Mouse (Mus musculus) stomach, embryonic 15.5 days (tissue): ENCODE results near the gene Agtpbp1. TPM values are rescaled to one million over a fixed set of nuclear protein-coding genes. Genes with fewer than 3 reads are reported as not detected.

Source experiments
- ATAC-seq: fragments of 200-750 bp; cut with Nextera tagmentation; 2 replicates; pipeline ENCODE4 v1.8.0; 2017; ENCODE audit warnings: low read depth, moderate number of reproducible peaks, moderate TSS enrichment; ENCODE audit not compliant: insufficient read depth, low FRiP score
- H3K27ac ChIP-seq: fragments of 300-500 bp; sonication (generic); 2 replicates; pipeline ENCODE4 v1.5.1; 2015; ENCODE audit warnings: mild to moderate bottlenecking, inconsistent platforms
- H3K27me3 ChIP-seq: fragments of 300-500 bp; sonication (generic); replicated peaks from 2 replicates; pipeline ENCODE4 v1.6.1; 2015; ENCODE audit warnings: inconsistent platforms
- H3K36me3 ChIP-seq: fragments of 300-500 bp; sonication (generic); 2 replicates; pipeline ENCODE4 v1.6.1; 2015; ENCODE audit warnings: inconsistent platforms
- H3K4me1 ChIP-seq: fragments of 300-500 bp; sonication (generic); 2 replicates; pipeline ENCODE4 v1.6.1; 2015; ENCODE audit warnings: inconsistent platforms
- H3K4me2 ChIP-seq: fragments of 300-500 bp; sonication (generic); 2 replicates; pipeline ENCODE4 v1.6.1; 2015; ENCODE audit warnings: mild to moderate bottlenecking, inconsistent platforms
- H3K4me3 ChIP-seq: fragments of 300-500 bp; sonication (generic); replicated peaks from 2 replicates; pipeline ENCODE4 v1.5.1; 2015; ENCODE audit warnings: inconsistent platforms
- H3K9ac ChIP-seq: fragments of 300-500 bp; sonication (generic); 2 replicates; pipeline ENCODE4 v1.6.1; 2015; ENCODE audit warnings: inconsistent platforms
- H3K9me3 ChIP-seq: fragments of 300-500 bp; sonication (generic); 2 replicates; pipeline ENCODE4 v1.6.1; 2016; ENCODE audit warnings: inconsistent platforms
- WGBS: fragments of 180-500 bp; shearing (Covaris S2); methylation state at CpG from one replicate; pipeline ENCODE4 v1.1.7; 2015; 5-methylcytosine and 5-hydroxymethylcytosine counted together
- polyA plus RNA-seq: library from polyadenylated mRNA; unstranded; fragments of >200 nt; fragmentation: Nextera tagmentation; extraction: Ambion mirVana; gene quantifications from 2 replicates; pipeline ENCODE4 v1.2.1, GENCODE M21; 2015

Agtpbp1 gene
- 19.0 and 20.1 TPM in 2 replicates for polyA plus RNA-seq

DNA sequence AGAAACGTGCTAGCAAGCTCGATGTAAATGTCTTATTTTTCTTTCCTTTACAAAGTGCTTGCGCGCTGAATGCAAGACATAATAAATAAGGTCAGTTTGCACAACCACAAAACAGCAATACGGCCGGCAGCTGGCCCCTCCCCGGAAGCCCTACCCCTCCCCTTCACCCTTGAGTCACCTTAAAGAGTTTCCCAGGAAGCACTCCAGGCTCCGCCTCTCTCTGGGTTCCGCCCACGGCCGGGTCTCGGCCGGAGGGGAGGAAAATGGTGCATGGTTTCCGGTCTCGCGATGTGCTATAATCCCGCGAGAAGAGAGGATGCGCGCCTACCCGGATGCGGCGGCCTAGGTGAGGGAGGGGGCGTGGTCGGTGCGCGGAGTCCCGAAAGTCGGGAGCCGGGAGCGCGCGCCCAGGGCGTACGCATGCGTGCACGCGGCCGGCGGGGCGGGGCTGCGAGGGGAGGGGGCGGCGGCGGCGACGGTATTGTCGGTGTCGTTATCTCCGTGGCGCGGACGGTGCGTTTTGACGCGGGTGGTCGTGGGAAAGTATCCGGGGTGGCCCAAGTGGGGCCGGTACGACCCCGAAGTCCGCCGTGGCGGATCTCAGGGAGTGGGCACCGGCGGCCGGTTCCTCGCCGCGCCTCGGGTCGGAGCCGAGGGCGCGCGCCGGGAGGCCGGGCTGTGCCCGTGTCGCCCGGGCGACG, at the start of gene Agtpbp1, which contains the start of gene Naa35:
Gene Agtpbp1 (minus strand): TSS at position 281 of the 701 bp plus-strand sequence.
Gene Naa35 (plus strand): TSS at position 313 of the 701 bp plus-strand sequence.
- Histone ChIP-seq H3K27ac (peak within 1 kb of the TSS; percentile 80), H3K9ac (peak within 1 kb of the TSS; percentile 82), H3K4me3 (peak within 1 kb of the TSS; percentile 85), H3K4me1 (peaks cover 10% of the 10 kb centered on the region), H3K27me3 (no peaks in the 10 kb centered on the region), H3K9me3 (no peaks in the 10 kb centered on the region), H3K4me2 (peak within 1 kb of the TSS; percentile 96), H3K36me3 (peaks cover 7% of the 10 kb centered on the region)
- under 1% methylated on average over 79 of the region's 83 CpGs for WGBS
- ATAC-seq, result peak; percentile 97

DNA sequence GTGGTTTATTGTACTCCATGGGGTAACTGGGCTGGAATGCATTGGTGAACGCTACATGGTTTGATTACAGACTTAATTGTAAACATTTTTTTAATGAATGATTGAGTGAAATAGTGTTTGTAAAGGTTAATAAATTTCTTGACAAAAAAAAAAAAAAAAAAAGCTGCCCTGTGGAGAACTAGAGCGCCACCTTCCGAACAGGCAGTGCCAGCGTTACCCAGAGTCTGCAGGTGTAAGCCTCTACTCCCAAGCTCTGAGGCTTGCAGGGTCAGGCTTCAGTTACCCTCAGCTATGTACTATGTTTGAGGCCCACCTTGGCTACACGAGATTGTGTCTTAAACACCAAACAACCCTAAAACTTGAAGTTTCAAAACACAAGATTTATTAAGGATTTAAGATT, 49.6 kb upstream of the Agtpbp1 start:
- no peak overlapping the region for H3K4me3 ChIP-seq
- 76% methylated on average over 5 of the region's 5 CpGs for WGBS
- H3K4me2 ChIP-seq, result no peak overlapping the region
- no peaks in the 10 kb centered on the region for H3K9me3 ChIP-seq
- H3K27ac ChIP-seq, result no peak overlapping the region
- no peak overlapping the region for H3K9ac ChIP-seq
- peaks cover 62% of the 10 kb centered on the region for H3K36me3 ChIP-seq
- H3K27me3 ChIP-seq, result no peaks in the 10 kb centered on the region
- H3K4me1 ChIP-seq, result no peaks in the 10 kb centered on the region
- ATAC-seq, result no peak

DNA sequence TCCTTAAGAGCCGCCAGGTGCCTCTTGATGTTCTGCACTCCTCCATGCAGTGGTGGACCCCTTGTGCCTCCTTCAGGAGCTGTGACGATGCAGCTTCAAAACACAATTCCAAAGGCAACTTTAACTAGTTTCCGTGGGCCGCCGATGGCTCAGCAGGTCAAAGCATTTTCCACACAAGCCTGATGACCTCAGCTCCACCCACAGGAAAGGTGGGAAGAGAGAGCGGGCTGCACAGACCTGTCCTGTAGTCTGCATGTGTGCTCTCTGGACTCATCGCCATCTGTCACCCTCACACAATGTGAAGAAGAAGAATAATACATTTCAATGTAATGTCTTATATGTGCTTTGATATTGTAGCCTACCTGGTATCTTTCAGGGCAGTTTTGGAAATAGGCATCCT, 41.7 kb upstream of the Agtpbp1 start:
- Histone ChIP-seq H3K36me3 (peaks cover 47% of the 10 kb centered on the region), H3K4me1 (no peaks in the 10 kb centered on the region), H3K4me2 (no peak overlapping the region), H3K4me3 (no peak overlapping the region), H3K27ac (no peak overlapping the region), H3K9me3 (no peaks in the 10 kb centered on the region), H3K9ac (no peak overlapping the region), H3K27me3 (no peaks in the 10 kb centered on the region)
- no peak for ATAC-seq
- 91% methylated on average over 7 of the region's 7 CpGs for WGBS

DNA sequence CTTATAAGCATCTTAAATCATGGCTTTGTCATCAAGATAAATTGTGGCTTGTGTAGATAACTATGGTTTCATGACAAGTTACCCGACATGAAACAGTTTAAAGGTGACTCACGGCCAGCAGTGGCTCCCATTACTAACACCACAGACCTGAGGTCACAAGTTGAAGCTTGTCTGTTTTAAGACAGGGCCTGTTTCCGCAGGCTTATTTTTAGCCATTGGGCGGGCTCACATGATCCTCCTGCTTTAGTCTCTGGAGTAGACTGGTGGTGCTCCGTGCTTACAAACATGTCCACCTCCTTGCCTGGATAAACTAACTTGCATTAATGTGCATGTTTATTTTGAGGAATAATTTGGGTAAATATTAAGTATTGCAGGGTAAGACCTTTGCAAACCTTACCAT, 39.9 kb upstream of the Agtpbp1 start:
- Histone ChIP-seq H3K4me1 (no peaks in the 10 kb centered on the region), H3K9me3 (no peaks in the 10 kb centered on the region), H3K27ac (no peak overlapping the region), H3K4me2 (no peak overlapping the region), H3K27me3 (no peaks in the 10 kb centered on the region), H3K9ac (no peak overlapping the region), H3K36me3 (peaks cover 37% of the 10 kb centered on the region), H3K4me3 (no peak overlapping the region)
- WGBS, result 59% methylated on average over 5 of the region's 5 CpGs
- no peak for ATAC-seq

DNA sequence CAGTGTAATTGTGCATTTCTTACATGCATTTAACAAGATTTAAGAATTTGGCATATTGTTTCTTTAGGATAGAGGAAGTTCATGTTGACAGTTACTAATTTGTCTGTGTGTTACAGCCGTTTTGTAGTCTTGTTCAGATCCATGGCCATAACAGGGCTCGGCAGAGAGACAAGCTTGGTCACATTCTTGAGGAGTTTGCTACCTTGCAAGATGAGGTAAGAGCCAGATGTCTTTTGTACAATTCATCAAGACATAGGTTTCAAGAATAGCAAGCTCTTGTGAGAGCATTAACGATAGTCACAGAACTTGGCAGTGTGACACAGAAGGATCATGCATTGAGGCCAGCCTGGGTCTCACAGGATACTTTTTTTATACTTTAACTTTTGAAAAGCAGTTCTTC, 39.4 kb upstream of the Agtpbp1 start:
- Histone ChIP-seq H3K4me1 (no peaks in the 10 kb centered on the region), H3K9ac (no peak overlapping the region), H3K9me3 (no peaks in the 10 kb centered on the region), H3K4me2 (no peak overlapping the region), H3K36me3 (peaks cover 32% of the 10 kb centered on the region), H3K4me3 (no peak overlapping the region), H3K27ac (no peak overlapping the region), H3K27me3 (no peaks in the 10 kb centered on the region)
- 63% methylated on average over 3 of the region's 3 CpGs for WGBS
- ATAC-seq, result no peak

DNA sequence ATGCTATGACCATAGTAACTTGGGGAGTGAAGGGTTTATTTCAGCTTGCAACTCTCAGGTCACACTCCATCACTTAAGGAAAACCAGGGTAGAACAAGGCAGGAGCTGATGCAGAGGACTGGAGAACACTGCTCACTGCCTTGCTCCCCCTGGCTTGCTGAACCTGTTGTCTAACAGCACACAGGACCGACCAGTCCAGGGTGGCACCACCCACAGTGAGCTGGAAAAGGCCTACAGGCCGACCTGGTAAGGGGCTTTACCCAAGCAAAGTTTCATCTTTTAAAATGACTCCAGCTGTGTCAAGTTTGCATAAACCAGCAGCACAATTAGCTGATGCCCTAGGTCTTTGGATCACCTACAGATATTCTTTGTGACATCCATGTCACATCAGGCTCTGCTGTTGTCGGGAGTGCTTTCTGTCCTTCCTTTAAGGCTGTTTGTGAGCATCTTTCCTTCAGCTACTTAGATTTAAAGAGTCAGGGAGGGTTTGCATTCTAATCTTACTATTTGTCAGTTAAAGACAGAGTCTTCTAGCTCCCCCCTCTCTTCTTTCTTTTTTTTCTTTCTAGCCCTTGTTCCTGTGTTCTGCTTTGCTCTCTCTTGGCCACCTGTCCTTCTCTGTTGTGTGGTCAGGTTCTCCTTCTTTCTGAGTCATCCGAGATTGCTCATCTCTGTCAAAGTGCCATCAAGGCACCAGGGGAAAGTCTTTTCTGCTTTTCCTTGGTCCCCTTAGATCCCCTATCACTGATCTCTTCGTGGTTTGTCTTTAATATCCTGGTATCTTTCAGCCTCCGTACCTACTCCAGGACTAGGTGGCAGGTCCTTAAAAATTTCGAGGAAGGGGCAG, 36.8 kb upstream of the Agtpbp1 start:
- Histone ChIP-seq H3K4me2 (no peak overlapping the region), H3K36me3 (peaks cover 32% of the 10 kb centered on the region), H3K9me3 (no peaks in the 10 kb centered on the region), H3K4me3 (no peak overlapping the region), H3K27ac (no peak overlapping the region), H3K4me1 (no peaks in the 10 kb centered on the region), H3K9ac (no peak overlapping the region), H3K27me3 (no peaks in the 10 kb centered on the region)
- WGBS, result 84% methylated on average over 7 of the region's 7 CpGs
- ATAC-seq, result no peak

DNA sequence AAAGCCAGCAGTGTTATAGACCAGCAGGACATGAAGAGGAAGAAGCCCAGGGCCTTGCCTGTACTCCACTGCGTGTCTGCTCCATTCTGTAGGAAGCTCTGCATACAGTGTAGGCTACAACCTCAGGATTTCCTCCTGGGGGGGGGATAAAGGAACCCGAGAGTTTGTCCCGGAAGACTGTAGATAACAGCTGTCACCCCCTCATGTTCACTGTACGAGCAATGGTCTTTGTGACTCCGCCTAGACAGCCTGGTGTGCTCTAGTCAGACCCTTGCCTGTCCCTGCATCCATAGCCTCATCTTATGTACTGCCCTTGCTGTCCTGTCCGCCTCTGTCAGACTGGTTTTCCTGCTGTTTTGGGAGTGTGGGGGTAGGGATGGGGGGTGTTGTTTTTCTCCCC, 33.4 kb upstream of the Agtpbp1 start:
- Histone ChIP-seq H3K4me3 (no peak overlapping the region), H3K27me3 (no peaks in the 10 kb centered on the region), H3K9me3 (no peaks in the 10 kb centered on the region), H3K27ac (no peak overlapping the region), H3K9ac (no peak overlapping the region), H3K4me1 (no peaks in the 10 kb centered on the region), H3K4me2 (no peak overlapping the region), H3K36me3 (peaks cover 38% of the 10 kb centered on the region)
- WGBS, result 75% methylated on average over 6 of the region's 6 CpGs
- ATAC-seq, result no peak

DNA sequence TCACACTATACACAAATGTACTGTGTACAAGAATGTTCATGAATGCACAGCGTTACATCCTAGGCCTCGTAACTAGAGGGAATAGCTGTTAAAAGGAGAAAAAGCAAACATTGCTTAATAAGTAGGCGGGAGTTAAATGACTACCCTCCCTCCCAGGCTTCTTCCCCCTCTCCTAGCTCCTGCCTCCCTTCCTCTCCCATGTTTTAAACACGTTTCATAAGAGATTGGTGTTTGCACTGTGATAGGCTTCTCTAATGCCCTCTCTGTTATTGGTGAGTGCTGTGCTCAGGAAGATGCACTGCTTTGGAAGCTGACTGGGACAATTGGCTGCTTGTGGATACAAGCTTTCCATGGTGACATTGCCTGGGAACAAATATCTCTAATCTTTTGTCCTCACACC, 30.5 kb upstream of the Agtpbp1 start:
- ATAC-seq, result no peak; the same call in 1 of the 2 replicates
- H3K4me2 ChIP-seq, result no peak overlapping the region
- H3K27ac ChIP-seq, result no peak overlapping the region
- H3K4me3 ChIP-seq, result no peak overlapping the region
- 72% methylated on average over 4 of the region's 4 CpGs for WGBS
- no peak overlapping the region for H3K9ac ChIP-seq
- H3K36me3 ChIP-seq, result peaks cover 38% of the 10 kb centered on the region
- no peaks in the 10 kb centered on the region for H3K27me3 ChIP-seq
- no peaks in the 10 kb centered on the region for H3K4me1 ChIP-seq
- H3K9me3 ChIP-seq, result no peaks in the 10 kb centered on the region

DNA sequence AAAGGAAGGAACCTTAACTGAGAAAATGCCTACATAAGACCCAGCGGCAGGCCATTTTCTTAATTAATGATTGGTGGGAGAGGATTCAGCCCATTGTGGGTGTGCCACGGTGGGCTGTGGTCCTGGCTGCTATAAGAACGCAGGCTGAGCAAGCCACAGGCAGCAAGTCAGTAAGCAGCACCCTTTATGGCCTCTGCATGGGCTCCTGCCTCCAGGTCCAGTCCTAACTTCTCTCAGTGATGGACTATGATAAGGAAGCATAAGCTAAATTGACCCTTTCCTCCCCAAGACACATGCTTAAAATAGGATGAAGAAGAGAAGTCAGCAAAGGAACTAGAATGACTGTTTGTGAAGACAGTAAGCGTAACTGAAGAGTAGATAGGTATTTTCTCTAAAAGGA, 30.1 kb upstream of the Agtpbp1 start:
- Histone ChIP-seq H3K9me3 (no peaks in the 10 kb centered on the region), H3K4me2 (no peak overlapping the region), H3K36me3 (peaks cover 39% of the 10 kb centered on the region), H3K4me1 (no peaks in the 10 kb centered on the region), H3K9ac (no peak overlapping the region), H3K27me3 (no peaks in the 10 kb centered on the region), H3K27ac (no peak overlapping the region), H3K4me3 (no peak overlapping the region)
- WGBS, result 89% methylated on average over 4 of the region's 4 CpGs
- ATAC-seq, result no peak

DNA sequence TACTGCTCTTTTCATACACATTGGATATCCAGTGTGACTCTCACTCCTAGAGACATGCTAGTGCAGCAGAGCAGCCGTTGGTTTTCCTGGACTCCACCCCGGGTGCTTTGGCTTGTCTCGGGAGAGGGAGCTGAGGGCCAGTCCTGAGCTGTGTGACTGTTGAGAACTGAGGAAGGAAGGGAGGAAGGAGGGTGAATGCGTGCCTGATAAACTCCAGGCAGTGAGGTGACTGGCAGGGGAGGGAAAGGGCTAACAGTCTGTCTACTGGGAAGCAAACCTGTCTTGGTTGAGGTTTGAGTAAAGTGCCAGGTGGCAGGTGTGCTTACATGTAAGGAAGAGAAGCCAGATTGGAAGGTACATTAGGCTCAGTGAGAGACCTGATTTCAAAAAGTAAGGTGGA, 28.8 kb upstream of the Agtpbp1 start:
- H3K4me1 ChIP-seq, result no peaks in the 10 kb centered on the region
- peaks cover 47% of the 10 kb centered on the region for H3K36me3 ChIP-seq
- H3K4me3 ChIP-seq, result no peak overlapping the region
- no peak overlapping the region for H3K4me2 ChIP-seq
- no peaks in the 10 kb centered on the region for H3K27me3 ChIP-seq
- no peaks in the 10 kb centered on the region for H3K9me3 ChIP-seq
- no peak for ATAC-seq
- no peak overlapping the region for H3K27ac ChIP-seq
- WGBS, result 79% methylated on average over 4 of the region's 4 CpGs
- no peak overlapping the region for H3K9ac ChIP-seq

DNA sequence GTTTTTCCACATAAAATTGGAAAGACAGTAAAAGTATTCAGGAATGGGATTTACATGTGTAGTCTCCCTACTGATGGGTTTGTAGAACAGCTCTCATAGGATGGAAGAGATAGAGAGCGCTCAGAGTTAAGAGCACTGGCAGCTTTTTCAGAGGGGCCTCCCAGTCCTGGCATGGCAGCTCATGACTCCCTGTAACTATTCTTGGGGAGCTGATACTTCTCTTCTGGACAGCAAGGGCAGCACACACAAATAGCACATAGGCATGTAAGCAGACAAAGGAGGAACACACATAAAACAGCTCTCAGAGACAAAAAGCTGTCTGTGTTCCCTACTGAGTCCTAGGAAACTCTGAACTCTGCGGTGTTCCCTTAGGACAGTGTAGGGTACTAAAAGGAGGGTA, 25.4 kb upstream of the Agtpbp1 start:
- H3K4me2 ChIP-seq, result no peak overlapping the region
- H3K4me1 ChIP-seq, result no peaks in the 10 kb centered on the region
- no peak overlapping the region for H3K27ac ChIP-seq
- H3K9me3 ChIP-seq, result no peaks in the 10 kb centered on the region
- 89% methylated on average over 2 of the region's 2 CpGs for WGBS
- H3K36me3 ChIP-seq, result peaks cover 51% of the 10 kb centered on the region
- no peak for ATAC-seq
- H3K4me3 ChIP-seq, result no peak overlapping the region
- no peaks in the 10 kb centered on the region for H3K27me3 ChIP-seq
- H3K9ac ChIP-seq, result no peak overlapping the region

DNA sequence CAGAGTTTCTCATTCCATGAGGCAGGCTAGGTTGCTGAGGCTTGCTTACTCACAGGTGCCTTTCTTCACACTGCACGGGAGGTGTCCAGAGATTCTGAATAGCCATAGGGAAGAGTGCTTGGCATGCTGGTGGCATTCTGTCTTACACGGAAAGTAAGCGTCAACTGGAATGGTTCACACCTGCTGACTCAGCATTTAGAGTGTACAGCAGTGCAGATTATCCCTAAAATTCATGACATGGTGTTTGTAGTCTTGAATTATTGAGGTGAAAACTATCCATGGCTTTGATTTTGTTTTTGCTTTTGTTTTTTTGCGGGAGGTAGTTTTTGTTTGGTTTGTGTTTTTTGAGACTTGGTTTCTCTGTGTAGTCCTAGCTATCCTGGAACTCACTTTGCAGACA, 24.9 kb upstream of the Agtpbp1 start:
- Histone ChIP-seq H3K4me1 (no peaks in the 10 kb centered on the region), H3K9ac (no peak overlapping the region), H3K9me3 (no peaks in the 10 kb centered on the region), H3K4me3 (no peak overlapping the region), H3K27me3 (no peaks in the 10 kb centered on the region), H3K36me3 (peaks cover 50% of the 10 kb centered on the region), H3K4me2 (no peak overlapping the region), H3K27ac (no peak overlapping the region)
- no peak for ATAC-seq
- whole genome bisulfite sequencing, result 90% methylated on average over 4 of the region's 4 CpGs
